Mouse (Mus musculus): ENCODE data around the gene Tspear. TPM values are rescaled to one million over a fixed set of nuclear protein-coding genes. Genes with fewer than 3 reads are reported as not detected.
A peak's percentile ranks its signal among the peaks of the same experiment; 100 is the strongest.
"Not testable (repeated sequence)": the region's sequence is repeated elsewhere in the genome, so short reads cannot be mapped to it uniquely, and the experiment has no call there.

Gene Tspear
- polyA plus RNA-seq, 1 experiment from 2014 or later, result 0.12 TPM

DNA sequence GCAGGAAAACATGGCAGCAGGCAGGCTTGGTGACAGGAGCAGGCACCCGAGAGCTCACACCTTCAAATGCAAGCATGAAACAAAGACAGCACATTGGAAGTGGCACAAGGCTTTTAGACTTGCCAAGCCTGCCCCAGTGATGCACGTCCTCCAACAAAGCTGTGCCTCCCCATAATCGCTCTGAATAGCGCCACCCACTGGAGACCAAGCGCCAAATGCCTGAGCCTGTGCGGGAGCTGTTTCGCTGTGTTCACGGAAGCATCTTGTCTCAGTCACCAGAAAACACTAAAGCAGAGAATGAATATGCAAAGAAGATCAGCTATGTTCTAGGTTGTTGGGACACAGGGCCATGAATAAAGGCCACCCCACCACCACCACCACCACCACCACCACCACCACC, 38.5 kb downstream of the Tspear start:
- H3K9ac ChIP-seq (replicated peaks; ENCODE audit: low read depth), result no peak overlapping the region
- no peak overlapping the region for H3K4me2 ChIP-seq (replicated peaks; ENCODE audit: low read depth, low read length)
- 70% methylated on average over 8 of the region's 8 CpGs for WGBS
- ATAC-seq (no peak), DNase-seq (ENCODE audit: low spot score) (no peak)
- H3K9me3 ChIP-seq (ENCODE audit: low read length), result no peaks in the 10 kb centered on the region
- TF ChIP-seq CTCF (IDR thresholded peaks at IDR 0.05) (peak; percentile 7; the same call in 1 of the 2 replicates), EP300 (IDR thresholded peaks at IDR 0.05) (no peak)
- no peaks in the 10 kb centered on the region for H3K27me3 ChIP-seq (replicated peaks; ENCODE audit: insufficient read depth, low read length)
- H3K36me3 ChIP-seq (ENCODE audit: insufficient read depth, low read length), result no peaks in the 10 kb centered on the region
- no peak overlapping the region for H3K4me3 ChIP-seq (ENCODE audit: low read depth, low read length)
- no peak overlapping the region for H3K27ac ChIP-seq (ENCODE audit: low read length)
- no peaks in the 10 kb centered on the region for H3K4me1 ChIP-seq (ENCODE audit: insufficient read depth, low read depth, low read length)

GRCm38 (mm10) chr10:77726186-77726585, 39.8 kb downstream of the Tspear start, which contains the start of gene Gm10100:
Gene Gm10100 (plus strand): TSS chr10:77726486.
- H3K9ac ChIP-seq (replicated peaks; ENCODE audit: low read depth), result no peak within 1 kb of the TSS
- no peak for TF ChIP-seq CTCF (IDR thresholded peaks at IDR 0.05)
- no peak for TF ChIP-seq EP300 (IDR thresholded peaks at IDR 0.05)
- no peak within 1 kb of the TSS for H3K4me3 ChIP-seq (ENCODE audit: low read depth, low read length)
- no peaks in the 10 kb centered on the region for H3K27me3 ChIP-seq (replicated peaks; ENCODE audit: insufficient read depth, low read length)
- no peaks in the 10 kb centered on the region for H3K36me3 ChIP-seq (ENCODE audit: insufficient read depth, low read length)
- H3K27ac ChIP-seq (ENCODE audit: low read length), result no peak within 1 kb of the TSS
- H3K9me3 ChIP-seq (ENCODE audit: low read length), result no peaks in the 10 kb centered on the region
- H3K4me1 ChIP-seq (ENCODE audit: insufficient read depth, low read depth, low read length), result no peaks in the 10 kb centered on the region
- 10% methylated on average over 3 of the region's 3 CpGs for WGBS
- no peak within 1 kb of the TSS for H3K4me2 ChIP-seq (replicated peaks; ENCODE audit: low read depth, low read length)
- ATAC-seq (no peak), DNase-seq (ENCODE audit: low spot score) (no peak)

DNA sequence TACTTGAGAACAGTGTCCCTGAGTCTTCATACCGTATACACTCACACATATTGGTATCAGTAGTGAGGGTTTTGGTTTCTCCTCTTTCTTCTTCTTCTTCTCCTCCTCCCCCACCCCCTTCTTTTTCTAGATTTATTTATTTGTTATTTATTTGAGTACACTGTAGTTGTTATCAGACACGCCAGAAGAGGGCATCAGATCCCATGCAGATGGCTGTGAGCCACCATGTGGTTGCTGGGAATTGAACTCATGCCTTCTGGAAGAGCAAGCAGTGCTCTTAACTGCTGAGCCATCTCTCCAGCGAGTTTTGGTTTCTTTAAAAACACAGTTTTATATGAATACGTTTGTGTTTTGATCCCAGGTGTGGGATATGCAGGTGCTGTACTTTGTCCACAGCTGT, 41.9 kb downstream of the Tspear start:
- H3K27ac ChIP-seq (ENCODE audit: low read length), result no peak overlapping the region
- ATAC-seq, result no peak
- no peak overlapping the region for H3K9ac ChIP-seq (replicated peaks; ENCODE audit: low read depth)
- TF ChIP-seq EP300 (IDR thresholded peaks at IDR 0.05) (no peak), CTCF (IDR thresholded peaks at IDR 0.05) (0 out of 2 replicates have a peak, but pooled peaks have one; percentile 4)
- no peak overlapping the region for H3K4me2 ChIP-seq (replicated peaks; ENCODE audit: low read depth, low read length)
- WGBS, result 47% methylated on average over 4 of the region's 4 CpGs
- H3K36me3 ChIP-seq (ENCODE audit: insufficient read depth, low read length), result no peaks in the 10 kb centered on the region
- DNase-seq (ENCODE audit: low spot score), result no peak
- no peak overlapping the region for H3K4me3 ChIP-seq (ENCODE audit: low read depth, low read length)
- H3K9me3 ChIP-seq (ENCODE audit: low read length), result no peaks in the 10 kb centered on the region
- no peaks in the 10 kb centered on the region for H3K4me1 ChIP-seq (ENCODE audit: insufficient read depth, low read depth, low read length)
- no peaks in the 10 kb centered on the region for H3K27me3 ChIP-seq (replicated peaks; ENCODE audit: insufficient read depth, low read length)

DNA sequence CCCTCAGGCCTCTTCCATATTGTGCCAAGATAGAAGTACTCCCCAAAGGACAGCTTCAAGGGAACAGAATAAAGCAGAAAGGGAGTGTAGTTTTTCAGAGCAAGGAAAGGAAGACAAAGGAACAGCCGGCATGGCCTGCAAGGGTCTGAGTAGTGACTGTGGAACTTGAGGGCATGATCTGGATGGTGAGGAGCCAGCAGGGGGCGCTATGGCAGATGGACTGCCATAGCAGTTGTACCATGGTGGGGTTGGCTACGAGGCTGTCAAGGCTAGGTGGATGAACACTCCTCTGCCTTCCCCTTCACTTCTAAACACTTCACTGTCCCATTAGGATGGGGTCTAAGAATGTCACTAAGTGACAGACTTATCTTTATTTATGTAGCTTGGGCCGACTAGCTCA, 42.9 kb downstream of the Tspear start:
- Histone ChIP-seq H3K4me1 (ENCODE audit: insufficient read depth, low read depth, low read length) (no peaks in the 10 kb centered on the region), H3K27ac (ENCODE audit: low read length) (no peak overlapping the region), H3K9me3 (ENCODE audit: low read length) (no peaks in the 10 kb centered on the region), H3K4me3 (ENCODE audit: low read depth, low read length) (no peak overlapping the region), H3K4me2 (replicated peaks; ENCODE audit: low read depth, low read length) (no peak overlapping the region), H3K27me3 (replicated peaks; ENCODE audit: insufficient read depth, low read length) (no peaks in the 10 kb centered on the region), H3K9ac (replicated peaks; ENCODE audit: low read depth) (no peak overlapping the region), H3K36me3 (ENCODE audit: insufficient read depth, low read length) (no peaks in the 10 kb centered on the region)
- DNase-seq (ENCODE audit: low spot score) (no peak), ATAC-seq (no peak)
- 31% methylated on average over 4 of the region's 4 CpGs for WGBS
- peak; percentile 49 for TF ChIP-seq CTCF (IDR thresholded peaks at IDR 0.05)
- no peak for TF ChIP-seq EP300 (IDR thresholded peaks at IDR 0.05)

- no peak for ATAC-seq
- no peak overlapping the region for H3K27ac ChIP-seq (ENCODE audit: low read length)
- WGBS, result 86% methylated on average over 1 of the region's 1 CpGs
- no peaks in the 10 kb centered on the region for H3K27me3 ChIP-seq (replicated peaks; ENCODE audit: insufficient read depth, low read length)
- no peak for DNase-seq (ENCODE audit: low spot score)
- no peak overlapping the region for H3K4me2 ChIP-seq (replicated peaks; ENCODE audit: low read depth, low read length)
- H3K4me3 ChIP-seq (ENCODE audit: low read depth, low read length), result no peak overlapping the region
- H3K36me3 ChIP-seq (ENCODE audit: insufficient read depth, low read length), result no peaks in the 10 kb centered on the region
- TF ChIP-seq CTCF (IDR thresholded peaks at IDR 0.05) (no peak), EP300 (IDR thresholded peaks at IDR 0.05) (no peak)
- H3K9me3 ChIP-seq (ENCODE audit: low read length), result no peaks in the 10 kb centered on the region
- H3K4me1 ChIP-seq (ENCODE audit: insufficient read depth, low read depth, low read length), result no peaks in the 10 kb centered on the region
- H3K9ac ChIP-seq (replicated peaks; ENCODE audit: low read depth), result no peak overlapping the region
Measured at GRCm38 (mm10) chr10:77735928-77736327, 49.6 kb downstream of the Tspear start.

GRCm38 (mm10) chr10:77738929-77739328, 52.6 kb downstream of the Tspear start:
- 82% methylated on average over 4 of the region's 4 CpGs for WGBS
- H3K27ac ChIP-seq (ENCODE audit: low read length), result no peak overlapping the region

GRCm38 (mm10) chr10:77741924-77742688, 55.7 kb downstream of the Tspear start, which contains the start of gene Gm18596:
Gene Gm18596 (minus strand): TSS chr10:77742638.
- DNase-seq (ENCODE audit: low spot score); H3K9me3 ChIP-seq (ENCODE audit: low read length); H3K27me3 ChIP-seq (replicated peaks; ENCODE audit: insufficient read depth, low read length); H3K4me2 ChIP-seq (replicated peaks; ENCODE audit: low read depth, low read length); H3K27ac ChIP-seq (ENCODE audit: low read length); H3K36me3 ChIP-seq (ENCODE audit: insufficient read depth, low read length); ATAC-seq; H3K4me3 ChIP-seq (ENCODE audit: low read depth, low read length); H3K9ac ChIP-seq (replicated peaks; ENCODE audit: low read depth); H3K4me1 ChIP-seq (ENCODE audit: insufficient read depth, low read depth, low read length): not testable (repeated sequence)
- 47% methylated on average over 3 of the region's 5 CpGs for WGBS

More at GRCm38 (mm10) chr10:77738929-77739328, 52.6 kb downstream of the Tspear start:
- DNase-seq (ENCODE audit: low spot score) (no peak), ATAC-seq (no peak)
- Histone ChIP-seq H3K36me3 (ENCODE audit: insufficient read depth, low read length) (no peaks in the 10 kb centered on the region), H3K27me3 (replicated peaks; ENCODE audit: insufficient read depth, low read length) (no peaks in the 10 kb centered on the region), H3K9ac (replicated peaks; ENCODE audit: low read depth) (no peak overlapping the region), H3K4me1 (ENCODE audit: insufficient read depth, low read depth, low read length) (no peaks in the 10 kb centered on the region), H3K9me3 (ENCODE audit: low read length) (no peaks in the 10 kb centered on the region), H3K4me3 (ENCODE audit: low read depth, low read length) (no peak overlapping the region), H3K4me2 (replicated peaks; ENCODE audit: low read depth, low read length) (no peak overlapping the region)
- TF ChIP-seq EP300 (IDR thresholded peaks at IDR 0.05) (no peak), CTCF (IDR thresholded peaks at IDR 0.05) (no peak)

GRCm38 (mm10) chr10:77750686-77751085, 64.3 kb downstream of the Tspear start:
- not testable (repeated sequence) for H3K9ac ChIP-seq (replicated peaks; ENCODE audit: low read depth); H3K27ac ChIP-seq (ENCODE audit: low read length); H3K27me3 ChIP-seq (replicated peaks; ENCODE audit: insufficient read depth, low read length); H3K36me3 ChIP-seq (ENCODE audit: insufficient read depth, low read length); H3K4me3 ChIP-seq (ENCODE audit: low read depth, low read length); H3K9me3 ChIP-seq (ENCODE audit: low read length); DNase-seq (ENCODE audit: low spot score); ATAC-seq; H3K4me2 ChIP-seq (replicated peaks; ENCODE audit: low read depth, low read length); H3K4me1 ChIP-seq (ENCODE audit: insufficient read depth, low read depth, low read length)
- WGBS, result 82% methylated on average over 1 of the region's 1 CpGs

- H3K4me2 ChIP-seq (replicated peaks; ENCODE audit: low read depth, low read length), result not testable (repeated sequence)
Measured at GRCm38 (mm10) chr10:77751254-77751653, 64.9 kb downstream of the Tspear start, which contains the start of gene Gm9736. Gene Gm9736 (minus strand): TSS chr10:77751354.

More at GRCm38 (mm10) chr10:77751254-77751653, 64.9 kb downstream of the Tspear start, which contains the start of gene Gm9736:
- H3K9me3 ChIP-seq (ENCODE audit: low read length); DNase-seq (ENCODE audit: low spot score); H3K4me3 ChIP-seq (ENCODE audit: low read depth, low read length); H3K9ac ChIP-seq (replicated peaks; ENCODE audit: low read depth); H3K36me3 ChIP-seq (ENCODE audit: insufficient read depth, low read length); H3K27me3 ChIP-seq (replicated peaks; ENCODE audit: insufficient read depth, low read length); H3K27ac ChIP-seq (ENCODE audit: low read length); H3K4me1 ChIP-seq (ENCODE audit: insufficient read depth, low read depth, low read length); ATAC-seq: not testable (repeated sequence)
- WGBS, result 67% methylated on average over 1 of the region's 1 CpGs
